Mouse (Mus musculus): Measurements from ENCODE around the gene Smap2. TPM values are rescaled to one million over a fixed set of nuclear protein-coding genes. Genes with fewer than 3 reads are reported as not detected.

Gene Smap2
- total RNA-seq, 2 experiments from 2014 or later: 152 to 166 TPM

DNA sequence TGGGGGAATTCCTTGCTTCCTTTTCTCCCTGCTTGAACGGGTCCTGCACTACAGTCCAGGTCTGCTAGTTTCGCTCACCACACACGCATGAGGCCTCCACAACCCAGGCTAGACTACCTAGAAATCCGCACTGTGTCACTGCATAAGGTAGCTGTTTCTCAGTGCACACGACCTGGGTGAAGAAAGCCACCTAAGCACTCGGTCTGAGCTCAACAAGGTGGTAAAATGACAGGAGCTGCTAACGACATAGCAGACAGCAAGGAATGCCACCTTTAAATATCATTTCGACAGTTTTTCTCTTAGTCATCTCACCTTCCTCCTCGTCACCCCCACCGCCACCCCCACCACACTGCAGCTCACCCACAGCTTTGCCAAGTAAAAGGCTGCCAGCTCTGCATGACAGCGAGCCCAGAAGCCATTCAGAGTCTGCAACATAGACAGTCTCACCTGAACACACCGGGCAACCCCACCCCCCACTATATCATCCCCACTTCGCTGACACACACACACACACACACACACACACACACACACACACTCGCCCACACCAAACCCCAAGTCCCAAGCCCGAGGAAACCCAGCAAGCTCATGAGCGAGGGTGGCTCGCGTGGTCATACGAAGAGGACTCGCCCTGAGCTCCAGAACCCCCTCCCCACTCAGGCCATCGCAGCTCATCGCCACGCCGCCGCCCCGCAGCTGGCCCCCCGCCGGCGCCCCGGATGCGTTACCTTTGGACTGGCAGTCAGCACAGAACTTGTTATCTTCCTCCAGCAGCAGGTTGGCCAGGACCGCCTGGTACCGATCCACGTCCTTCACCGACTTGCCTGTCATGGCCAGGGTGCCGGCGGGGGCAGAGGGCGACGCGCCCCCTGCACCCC is 787 bp downstream of the Smap2 start:
- peak overlapping the region; percentile 97 for H3K27ac ChIP-seq
- H3K4me3 ChIP-seq: peak overlapping the region; percentile 88
- no peak for DNase-seq (ENCODE audit: low spot score in 2 of 2)
- no peak for TF ChIP-seq CTCF (conservative IDR thresholded peaks at IDR 0.05)

DNA sequence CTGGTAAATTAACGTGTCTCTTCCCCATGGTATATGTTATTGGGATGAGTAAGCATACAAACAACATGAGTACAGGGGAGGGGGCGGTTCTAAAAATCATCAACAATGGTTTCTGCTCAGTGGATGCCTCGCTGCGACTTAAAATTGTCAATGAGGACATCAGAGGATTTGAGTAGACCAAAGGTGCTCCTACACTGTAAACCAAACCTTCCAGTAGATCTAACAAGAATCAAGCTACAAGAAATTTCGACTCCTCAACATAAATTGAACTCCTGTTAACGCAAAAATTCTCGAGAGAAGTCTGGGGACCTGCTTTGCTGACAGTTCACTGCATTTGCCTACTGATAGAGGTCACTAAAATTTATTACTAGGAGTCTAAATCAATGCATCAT is 1.8 kb downstream of the Smap2 start:
- Histone ChIP-seq H3K4me3 (peak overlapping the region; percentile 88), H3K27ac (peak overlapping the region; percentile 97)
- no peak for DNase-seq (ENCODE audit: low spot score in 2 of 2)
- TF ChIP-seq CTCF (conservative IDR thresholded peaks at IDR 0.05): no peak

- no peak for DNase-seq (ENCODE audit: low spot score in 2 of 2)
- no peak for TF ChIP-seq CTCF (conservative IDR thresholded peaks at IDR 0.05)
- Histone ChIP-seq H3K4me3 (peak overlapping the region; percentile 88), H3K27ac (peak overlapping the region; percentile 97; the same call in 1 of the 2 replicates)
These were observed 2.3 kb downstream of the Smap2 start for GRCm38 (mm10) chr4:121014594-121015267.

DNA sequence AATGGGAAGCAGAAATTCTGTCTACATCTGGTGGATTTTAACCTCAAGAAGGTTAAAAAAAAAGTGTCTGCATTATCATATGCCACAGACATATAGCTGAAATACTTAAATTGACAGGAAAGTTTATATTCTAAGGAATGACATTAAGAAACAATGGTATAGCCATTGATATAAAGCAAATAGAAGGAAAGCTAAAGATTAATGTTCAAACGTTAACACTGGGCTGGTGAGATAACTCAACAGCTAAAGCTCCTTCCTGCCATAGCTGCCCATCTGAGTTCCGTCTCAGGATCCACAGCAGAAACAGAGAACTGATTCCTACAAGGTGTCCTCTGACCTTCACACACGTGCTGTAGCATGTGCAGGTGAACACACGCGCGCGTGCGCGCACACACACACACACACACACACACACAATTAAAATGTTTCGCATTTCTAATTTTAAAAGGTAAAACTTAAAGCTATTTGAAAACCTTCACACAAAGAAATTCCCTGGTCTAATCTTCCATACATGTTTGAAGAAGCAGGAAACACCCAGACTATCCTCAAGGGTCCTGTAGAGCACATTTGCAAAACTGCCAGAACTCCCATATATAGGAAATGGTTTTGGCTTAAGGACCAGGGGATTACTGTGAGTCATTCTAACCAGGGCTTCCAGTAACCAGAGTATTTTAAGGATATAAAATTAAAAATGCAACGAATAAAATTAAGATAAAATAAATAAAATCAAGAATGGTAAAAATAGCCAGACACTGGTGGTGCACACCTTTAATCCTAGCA is 6.1 kb downstream of the Smap2 start:
- DNase-seq (ENCODE audit: low spot score in 2 of 2): no peak
- peak overlapping the region; percentile 14; the same call in 1 of the 2 replicates for H3K27ac ChIP-seq
- H3K4me3 ChIP-seq: no peak overlapping the region
- no peak for TF ChIP-seq CTCF (conservative IDR thresholded peaks at IDR 0.05)

GRCm38 (mm10) chr4:121009151-121009550 is 7.9 kb downstream of the Smap2 start:
- peak overlapping the region; percentile 87 for H3K27ac ChIP-seq
- TF ChIP-seq CTCF (conservative IDR thresholded peaks at IDR 0.05): no peak
- DNase-seq (ENCODE audit: low spot score in 2 of 2): no peak

DNA sequence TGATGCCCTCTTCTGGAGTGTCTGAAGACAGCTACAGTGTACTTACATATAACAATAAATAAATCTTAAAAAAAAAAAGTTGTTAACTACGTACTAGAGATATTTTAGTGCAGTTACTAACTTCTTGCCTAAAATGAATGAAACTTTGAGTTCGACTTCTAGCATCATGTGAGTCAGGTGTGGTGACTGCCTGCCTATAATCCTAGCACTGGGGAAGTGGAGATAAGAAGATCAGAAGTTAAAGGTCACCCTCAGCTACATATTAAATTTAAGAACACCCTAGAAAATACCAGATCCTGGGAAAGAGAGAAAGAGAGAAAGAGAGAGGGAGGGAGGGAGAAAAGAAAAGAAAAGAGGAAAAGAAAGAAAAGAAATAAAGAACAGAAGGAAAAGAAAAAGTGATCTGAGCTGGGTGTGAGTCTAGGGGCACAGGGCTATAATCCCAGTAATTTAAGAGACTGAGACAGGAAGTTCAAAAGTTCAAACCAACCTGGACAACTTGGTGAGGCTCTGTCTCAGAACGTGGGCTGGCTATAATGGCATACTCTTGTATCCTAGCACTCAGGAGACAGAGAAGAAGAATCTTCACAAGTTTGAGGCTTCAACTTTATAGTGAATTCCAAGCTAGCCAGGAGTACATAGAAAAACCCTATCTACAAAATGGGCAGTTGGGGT is 8.8 kb downstream of the Smap2 start:
- no peak overlapping the region for H3K4me3 ChIP-seq
- peak; percentile 38 for TF ChIP-seq CTCF (conservative IDR thresholded peaks at IDR 0.05)

More at GRCm38 (mm10) chr4:121009151-121009550, 7.9 kb downstream of the Smap2 start:
- H3K4me3 ChIP-seq: peak overlapping the region; percentile 9; the same call in 1 of the 2 replicates

DNA sequence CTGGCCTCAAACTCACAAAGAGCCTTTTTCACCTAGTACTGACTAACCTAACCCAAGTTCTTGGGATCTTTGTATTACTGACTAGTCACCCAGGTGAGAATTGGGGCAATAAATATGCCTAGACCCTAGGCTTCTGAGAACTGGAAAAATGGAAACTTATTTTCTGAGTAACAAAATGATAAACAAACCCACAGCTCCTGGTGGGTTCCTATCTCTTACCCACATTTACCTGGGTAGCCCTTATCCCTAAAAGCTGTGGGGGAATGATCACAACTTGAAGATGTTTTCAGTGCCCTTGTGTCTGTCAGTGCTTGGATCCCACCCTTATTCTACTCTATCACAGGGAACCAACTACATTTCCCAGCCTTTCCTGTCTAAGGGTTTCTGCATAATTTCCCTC is 10.0 kb downstream of the Smap2 start:
- H3K27ac ChIP-seq: peak overlapping the region; percentile 21; the same call in 1 of the 2 replicates
- DNase-seq (ENCODE audit: low spot score in 2 of 2): no peak
- no peak for TF ChIP-seq CTCF (conservative IDR thresholded peaks at IDR 0.05)
- no peak overlapping the region for H3K4me3 ChIP-seq

More for the DNA sequence above, 8.8 kb downstream of the Smap2 start:
- no peak for DNase-seq (ENCODE audit: low spot score in 2 of 2)
- H3K27ac ChIP-seq: peak overlapping the region; percentile 87

- TF ChIP-seq CTCF (conservative IDR thresholded peaks at IDR 0.05): no peak
- no peak for DNase-seq (ENCODE audit: low spot score in 2 of 2)
- Histone ChIP-seq H3K27ac (peak overlapping the region; percentile 90), H3K4me3 (no peak overlapping the region)
These were observed 12.4 kb downstream of the Smap2 start for GRCm38 (mm10) chr4:121004679-121005078.

GRCm38 (mm10) chr4:121003611-121004091 is 13.4 kb downstream of the Smap2 start:
- peak overlapping the region; percentile 90 for H3K27ac ChIP-seq
- no peak overlapping the region; the same call in 1 of the 2 replicates for H3K4me3 ChIP-seq
- no peak for TF ChIP-seq CTCF (conservative IDR thresholded peaks at IDR 0.05)
- DNase-seq (ENCODE audit: low spot score in 2 of 2): peak in 1 of 2 experiments; percentile 28

- DNase-seq (ENCODE audit: low spot score in 2 of 2): no peak
- no peak for TF ChIP-seq CTCF (conservative IDR thresholded peaks at IDR 0.05)
- peak overlapping the region; percentile 90 for H3K27ac ChIP-seq
- H3K4me3 ChIP-seq: no peak overlapping the region; the same call in 1 of the 2 replicates
These were observed 14.5 kb downstream of the Smap2 start for GRCm38 (mm10) chr4:121002400-121003171.

- H3K4me3 ChIP-seq: no peak overlapping the region
- no peak for DNase-seq (ENCODE audit: low spot score in 2 of 2)
- TF ChIP-seq CTCF (conservative IDR thresholded peaks at IDR 0.05): no peak
- H3K27ac ChIP-seq: peak overlapping the region; percentile 90
These were observed 15.4 kb downstream of the Smap2 start for GRCm38 (mm10) chr4:121001659-121002058.
